Mouse (Mus musculus): Measurements from ENCODE around the gene Cdkal1. TPM values are rescaled to one million over a fixed set of nuclear protein-coding genes. Genes with fewer than 3 reads are reported as not detected.

Gene Cdkal1
- polyA plus RNA-seq, 1 experiment from 2014 or later: 28.2 TPM

- H3K4me3 ChIP-seq: no peak overlapping the region
- H3K27me3 ChIP-seq (replicated peaks): no peaks in the 10 kb centered on the region
- H3K27ac ChIP-seq: no peak overlapping the region
- no peaks in the 10 kb centered on the region for H3K36me3 ChIP-seq
- WGBS: 54% methylated on average over 3 of the region's 3 CpGs
- ATAC-seq (ENCODE audit: low FRiP score, low read depth): no peak
- no peaks in the 10 kb centered on the region for H3K9me3 ChIP-seq
- H3K4me1 ChIP-seq: peaks cover 8% of the 10 kb centered on the region; the same call in 1 of the 2 replicates
- no peak overlapping the region for H3K4me2 ChIP-seq (replicated peaks)
- H3K9ac ChIP-seq: no peak overlapping the region
These were observed 452.9 kb downstream of the Cdkal1 start for GRCm38 (mm10) chr13:29402526-29403040.

- H3K27ac ChIP-seq: no peak overlapping the region
- 45% methylated on average over 5 of the region's 5 CpGs for WGBS
- H3K27me3 ChIP-seq (replicated peaks): no peaks in the 10 kb centered on the region
- H3K4me2 ChIP-seq (replicated peaks): no peak overlapping the region
- H3K9me3 ChIP-seq: no peaks in the 10 kb centered on the region
- no peak overlapping the region for H3K9ac ChIP-seq
- H3K4me1 ChIP-seq: peaks cover 6% of the 10 kb centered on the region; the same call in 1 of the 2 replicates
- no peak overlapping the region for H3K4me3 ChIP-seq
- no peaks in the 10 kb centered on the region for H3K36me3 ChIP-seq
- no peak for ATAC-seq (ENCODE audit: low FRiP score, low read depth)
These were observed 455.6 kb downstream of the Cdkal1 start for GRCm38 (mm10) chr13:29399908-29400307.

GRCm38 (mm10) chr13:29398456-29398855 lies 457.0 kb downstream of the Cdkal1 start:
- Histone ChIP-seq H3K9ac (no peak overlapping the region), H3K27me3 (replicated peaks) (no peaks in the 10 kb centered on the region), H3K4me1 (peaks cover 6% of the 10 kb centered on the region; the same call in 1 of the 2 replicates), H3K36me3 (no peaks in the 10 kb centered on the region), H3K4me2 (replicated peaks) (no peak overlapping the region), H3K4me3 (no peak overlapping the region), H3K27ac (no peak overlapping the region), H3K9me3 (no peaks in the 10 kb centered on the region)
- no peak for ATAC-seq (ENCODE audit: low FRiP score, low read depth)
- 72% methylated on average over 2 of the region's 2 CpGs for WGBS

- Histone ChIP-seq H3K36me3 (no peaks in the 10 kb centered on the region), H3K27me3 (replicated peaks) (no peaks in the 10 kb centered on the region), H3K4me2 (replicated peaks) (no peak overlapping the region), H3K4me3 (no peak overlapping the region), H3K9me3 (no peaks in the 10 kb centered on the region), H3K9ac (no peak overlapping the region), H3K27ac (no peak overlapping the region), H3K4me1 (peaks cover 6% of the 10 kb centered on the region; the same call in 1 of the 2 replicates)
- 74% methylated on average over 4 of the region's 4 CpGs for WGBS
- ATAC-seq (ENCODE audit: low FRiP score, low read depth): no peak
These were observed 459.8 kb downstream of the Cdkal1 start for GRCm38 (mm10) chr13:29395694-29396093.

- Histone ChIP-seq H3K27me3 (replicated peaks) (no peaks in the 10 kb centered on the region), H3K27ac (no peak overlapping the region), H3K9ac (no peak overlapping the region), H3K4me3 (no peak overlapping the region), H3K4me1 (no peaks in the 10 kb centered on the region), H3K36me3 (no peaks in the 10 kb centered on the region), H3K9me3 (no peaks in the 10 kb centered on the region), H3K4me2 (replicated peaks) (no peak overlapping the region)
- 84% methylated on average over 5 of the region's 5 CpGs for WGBS
- no peak for ATAC-seq (ENCODE audit: low FRiP score, low read depth)
These were observed 465.4 kb downstream of the Cdkal1 start for GRCm38 (mm10) chr13:29390025-29390424.

- no peaks in the 10 kb centered on the region for H3K9me3 ChIP-seq
- ATAC-seq (ENCODE audit: low FRiP score, low read depth): no peak
- 82% methylated on average over 3 of the region's 3 CpGs for WGBS
- no peak overlapping the region for H3K4me3 ChIP-seq
- no peak overlapping the region for H3K9ac ChIP-seq
- no peak overlapping the region for H3K27ac ChIP-seq
- H3K27me3 ChIP-seq (replicated peaks): no peaks in the 10 kb centered on the region
- H3K4me1 ChIP-seq: no peaks in the 10 kb centered on the region
- H3K36me3 ChIP-seq: no peaks in the 10 kb centered on the region
- H3K4me2 ChIP-seq (replicated peaks): no peak overlapping the region
These were observed 466.6 kb downstream of the Cdkal1 start for GRCm38 (mm10) chr13:29388918-29389317.

- H3K4me1 ChIP-seq: peaks cover under 1% of the 10 kb centered on the region; the same call in 1 of the 2 replicates
- no peaks in the 10 kb centered on the region for H3K9me3 ChIP-seq
- no peak overlapping the region for H3K4me2 ChIP-seq (replicated peaks)
- H3K27me3 ChIP-seq (replicated peaks): no peaks in the 10 kb centered on the region
- H3K36me3 ChIP-seq: no peaks in the 10 kb centered on the region
- H3K9ac ChIP-seq: no peak overlapping the region
- no peak overlapping the region for H3K27ac ChIP-seq
- no peak for ATAC-seq (ENCODE audit: low FRiP score, low read depth)
- no peak overlapping the region for H3K4me3 ChIP-seq
- WGBS: 81% methylated on average over 2 of the region's 2 CpGs
These were observed 477.9 kb downstream of the Cdkal1 start for GRCm38 (mm10) chr13:29377572-29377971.

- no peaks in the 10 kb centered on the region for H3K36me3 ChIP-seq
- no peak overlapping the region for H3K9ac ChIP-seq
- H3K4me3 ChIP-seq: no peak overlapping the region
These were observed 483.6 kb downstream of the Cdkal1 start for GRCm38 (mm10) chr13:29371916-29372315.

GRCm38 (mm10) chr13:29371466-29371771 lies 484.1 kb downstream of the Cdkal1 start:
- 20% methylated on average over 4 of the region's 4 CpGs for WGBS
- H3K4me1 ChIP-seq: peaks cover 12% of the 10 kb centered on the region
- peak; percentile 41 for ATAC-seq (ENCODE audit: low FRiP score, low read depth)
- no peak overlapping the region; the same call in 1 of the 2 replicates for H3K4me2 ChIP-seq (replicated peaks)
- no peaks in the 10 kb centered on the region for H3K27me3 ChIP-seq (replicated peaks)
- no peaks in the 10 kb centered on the region for H3K9me3 ChIP-seq
- H3K4me3 ChIP-seq: no peak overlapping the region
- no peak overlapping the region for H3K9ac ChIP-seq
- peak overlapping the region; percentile 70 for H3K27ac ChIP-seq
- H3K36me3 ChIP-seq: no peaks in the 10 kb centered on the region

More at GRCm38 (mm10) chr13:29371916-29372315, 483.6 kb downstream of the Cdkal1 start:
- Histone ChIP-seq H3K9me3 (no peaks in the 10 kb centered on the region), H3K4me2 (replicated peaks) (no peak overlapping the region), H3K27ac (0 out of 2 replicates have a peak overlapping the region, but pooled peaks have one; percentile 34), H3K27me3 (replicated peaks) (no peaks in the 10 kb centered on the region), H3K4me1 (peaks cover 12% of the 10 kb centered on the region)
- WGBS: 30% methylated on average over 3 of the region's 3 CpGs
- ATAC-seq (ENCODE audit: low FRiP score, low read depth): 0 out of 2 replicates have a peak, but pooled peaks have one; percentile 37

GRCm38 (mm10) chr13:29370731-29371465 lies 484.6 kb downstream of the Cdkal1 start:
- H3K9ac ChIP-seq: no peak overlapping the region
- 7% methylated on average over 5 of the region's 5 CpGs for WGBS
- H3K9me3 ChIP-seq: no peaks in the 10 kb centered on the region
- H3K4me2 ChIP-seq (replicated peaks): no peak overlapping the region; the same call in 1 of the 2 replicates
- peak; percentile 91 for ATAC-seq (ENCODE audit: low FRiP score, low read depth)
- H3K27ac ChIP-seq: peak overlapping the region; percentile 70
- H3K27me3 ChIP-seq (replicated peaks): no peaks in the 10 kb centered on the region
- no peaks in the 10 kb centered on the region for H3K36me3 ChIP-seq
- no peak overlapping the region for H3K4me3 ChIP-seq
- H3K4me1 ChIP-seq: peaks cover 12% of the 10 kb centered on the region

GRCm38 (mm10) chr13:29368806-29369205 lies 486.7 kb downstream of the Cdkal1 start:
- H3K36me3 ChIP-seq: no peaks in the 10 kb centered on the region
- H3K4me1 ChIP-seq: peaks cover 12% of the 10 kb centered on the region
- H3K27me3 ChIP-seq (replicated peaks): no peaks in the 10 kb centered on the region
- H3K4me3 ChIP-seq: no peak overlapping the region
- no peak for ATAC-seq (ENCODE audit: low FRiP score, low read depth)
- no peak overlapping the region for H3K27ac ChIP-seq
- no peaks in the 10 kb centered on the region for H3K9me3 ChIP-seq
- WGBS: 51% methylated on average over 6 of the region's 6 CpGs
- no peak overlapping the region for H3K9ac ChIP-seq
- H3K4me2 ChIP-seq (replicated peaks): no peak overlapping the region

- H3K4me3 ChIP-seq: no peak overlapping the region
These were observed 490.4 kb downstream of the Cdkal1 start for GRCm38 (mm10) chr13:29364901-29365625.

More at GRCm38 (mm10) chr13:29364901-29365625, 490.4 kb downstream of the Cdkal1 start:
- no peaks in the 10 kb centered on the region for H3K27me3 ChIP-seq (replicated peaks)
- no peak overlapping the region for H3K9ac ChIP-seq
- H3K4me1 ChIP-seq: peaks cover 5% of the 10 kb centered on the region
- 81% methylated on average over 13 of the region's 13 CpGs for WGBS
- no peak overlapping the region for H3K4me2 ChIP-seq (replicated peaks)
- no peaks in the 10 kb centered on the region for H3K36me3 ChIP-seq
- ATAC-seq (ENCODE audit: low FRiP score, low read depth): no peak
- H3K27ac ChIP-seq: no peak overlapping the region
- H3K9me3 ChIP-seq: no peaks in the 10 kb centered on the region
